Mouse (Mus musculus) testis, adult 2 months (tissue): ENCODE measurements around the gene E4f1.

Source experiments
- CTCF ChIP-seq: fragments of 200-500 bp; IDR thresholded peaks from 2 replicates; pipeline ENCODE4 v1.5.1; 2012; ENCODE audit warnings: low read depth, mild to moderate bottlenecking, inconsistent platforms, low read length, moderate library complexity; ENCODE audit not compliant: control insufficient read depth, insufficient read depth, insufficient replicate concordance
- POLR2A ChIP-seq: fragments of 200-500 bp; IDR thresholded peaks from 2 replicates; pipeline ENCODE4 v1.6.1; 2012; ENCODE audit warnings: low read depth, mild to moderate bottlenecking, inconsistent platforms, low read length, moderate library complexity; ENCODE audit not compliant: control insufficient read depth

DNA sequence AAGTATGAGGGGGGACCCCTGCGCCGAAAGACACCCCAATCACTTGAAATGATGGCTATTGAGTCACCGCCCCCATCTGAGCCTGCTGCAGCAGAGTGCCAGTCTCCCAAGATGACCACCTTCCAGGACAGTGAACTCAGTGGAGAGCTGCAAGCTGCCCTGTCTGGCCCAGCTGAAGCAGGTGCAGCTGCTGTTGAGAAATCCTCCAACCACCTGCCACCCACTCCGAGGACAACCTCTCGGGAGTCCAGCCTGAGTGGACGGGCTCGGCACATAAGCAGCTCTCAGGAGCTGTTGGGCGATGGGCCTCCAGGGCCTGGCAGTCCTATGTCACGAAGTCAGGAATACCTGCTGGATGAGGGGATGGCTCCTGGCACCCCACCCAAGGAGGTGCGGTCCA, 34.0 kb upstream of the E4f1 start:
- no peak for TF ChIP-seq CTCF
- no peak for TF ChIP-seq POLR2A
